Mouse (Mus musculus) common myeloid progenitor, adult 5-6 weeks (primary cell): Measurements from ENCODE around the gene Fmc1. TPM values are rescaled to one million over a fixed set of nuclear protein-coding genes. Genes with fewer than 3 reads are reported as not detected.
"Not testable (repeated sequence)": the region's sequence is repeated elsewhere in the genome, so short reads cannot be mapped to it uniquely, and the experiment has no call there.

ENCODE experiments used
- ATAC-seq: replicated peaks from 2 replicates; pipeline ENCODE4 v1.8.0; 2016; ENCODE audit warnings: low read depth, mild to moderate bottlenecking, moderate TSS enrichment, inconsistent platforms; ENCODE audit not compliant: poor library complexity, severe bottlenecking
- total RNA-seq: library from RNA; stranded (forward); fragments of 200-1000, 187-1606 nt; gene quantifications from 2 replicates; pipeline ENCODE4 v1.2.3, GENCODE M21; 2017

Fmc1 gene
- 11.7 and 47.1 TPM in 2 replicates for total RNA-seq

GRCm38 (mm10) chr6:38533428-38534405 lies at the start of gene Fmc1:
TSS of gene Fmc1 (plus strand) at chr6:38533502.
- ATAC-seq, result peak; percentile 76

GRCm38 (mm10) chr6:38492550-38492949 lies 40.8 kb upstream of the Fmc1 start:
- ATAC-seq, result peak; percentile 81

GRCm38 (mm10) chr6:38495641-38496040 lies 37.7 kb upstream of the Fmc1 start:
- ATAC-seq, result no peak

GRCm38 (mm10) chr6:38512096-38512495 lies 21.2 kb upstream of the Fmc1 start:
- ATAC-seq, result no peak

- peak; percentile 54 for ATAC-seq
These were observed 20.5 kb upstream of the Fmc1 start for GRCm38 (mm10) chr6:38512830-38513229.

- ATAC-seq, result no peak
These were observed 18.1 kb upstream of the Fmc1 start for GRCm38 (mm10) chr6:38515201-38515600.

GRCm38 (mm10) chr6:38523851-38524250 lies 9.5 kb upstream of the Fmc1 start:
- ATAC-seq, result 0 out of 2 replicates have a peak, but pooled peaks have one; percentile 22

GRCm38 (mm10) chr6:38531211-38531820 lies 2.0 kb upstream of the Fmc1 start:
- ATAC-seq, result no peak

GRCm38 (mm10) chr6:38532500-38533420 lies 542 bp upstream of the Fmc1 start:
- peak; percentile 2; the same call in 1 of the 2 replicates for ATAC-seq

GRCm38 (mm10) chr6:38534640-38535365 lies 1.5 kb downstream of the Fmc1 start:
- peak; percentile 63 for ATAC-seq

- no peak for ATAC-seq
These were observed 2.0 kb downstream of the Fmc1 start for GRCm38 (mm10) chr6:38535366-38535690.

- ATAC-seq, result no peak
These were observed 2.5 kb downstream of the Fmc1 start for GRCm38 (mm10) chr6:38535788-38536187.

GRCm38 (mm10) chr6:38544141-38544540 lies 10.8 kb downstream of the Fmc1 start:
- ATAC-seq, result not testable (repeated sequence)

GRCm38 (mm10) chr6:38547005-38547404 lies 13.7 kb downstream of the Fmc1 start:
- ATAC-seq, result not testable (repeated sequence)

- no peak for ATAC-seq
These were observed 14.4 kb downstream of the Fmc1 start for GRCm38 (mm10) chr6:38547707-38548106.

- ATAC-seq, result not testable (repeated sequence)
These were observed 15.3 kb downstream of the Fmc1 start for GRCm38 (mm10) chr6:38548595-38548994.

GRCm38 (mm10) chr6:38549840-38550239 lies 16.5 kb downstream of the Fmc1 start:
- not testable (repeated sequence) for ATAC-seq

- ATAC-seq, result peak; percentile 54
These were observed 17.2 kb downstream of the Fmc1 start for GRCm38 (mm10) chr6:38550250-38551061.
